Mouse (Mus musculus): ENCODE measurements at regions not wholly inside any gene's neighbourhood (a gene's known extent, or its start where the extent isn't known, plus 50 kb on each side); places are given as distances from the start of the nearest gene placed in this dataset.

- Histone ChIP-seq H3K27ac (ENCODE audit: low read length) (no peak overlapping the region), H3K4me3 (replicated peaks; ENCODE audit: low read length) (no peak overlapping the region), H3K9ac (ENCODE audit: low read length) (no peak overlapping the region), H3K4me2 (ENCODE audit: low read depth, low read length) (no peak overlapping the region), H3K27me3 (ENCODE audit: control insufficient read depth, insufficient read depth, low read length) (no peaks in the 10 kb centered on the region), H3K9me3 (replicated peaks; ENCODE audit: control insufficient read depth, low read length) (no peaks in the 10 kb centered on the region), H3K4me1 (ENCODE audit: control insufficient read depth, insufficient read depth, low read length) (no peaks in the 10 kb centered on the region), H3K36me3 (ENCODE audit: control insufficient read depth, insufficient read depth, low read length) (no peaks in the 10 kb centered on the region)
- ATAC-seq (ENCODE audit: insufficient read depth, low FRiP score) = no peak
- 51% methylated on average over 5 of the region's 5 CpGs for WGBS
Observed at GRCm38 (mm10) chr7:137618406-137619133, 181.2 kb downstream of the Glrx3 start.

- Histone ChIP-seq H3K4me3 (replicated peaks; ENCODE audit: low read length) (no peak overlapping the region), H3K9me3 (replicated peaks; ENCODE audit: control insufficient read depth, low read length) (no peaks in the 10 kb centered on the region), H3K4me2 (ENCODE audit: low read depth, low read length) (no peak overlapping the region), H3K9ac (ENCODE audit: low read length) (no peak overlapping the region), H3K36me3 (ENCODE audit: control insufficient read depth, insufficient read depth, low read length) (no peaks in the 10 kb centered on the region), H3K27me3 (ENCODE audit: control insufficient read depth, insufficient read depth, low read length) (no peaks in the 10 kb centered on the region), H3K4me1 (ENCODE audit: control insufficient read depth, insufficient read depth, low read length) (no peaks in the 10 kb centered on the region), H3K27ac (ENCODE audit: low read length) (no peak overlapping the region)
- no peak for ATAC-seq (ENCODE audit: insufficient read depth, low FRiP score)
- WGBS = 60% methylated on average over 6 of the region's 6 CpGs
Observed at GRCm38 (mm10) chr7:137619286-137619789, 181.9 kb downstream of the Glrx3 start.

GRCm38 (mm10) chr7:137628266-137628665, 190.9 kb downstream of the Glrx3 start:
- 80% methylated on average over 3 of the region's 3 CpGs for WGBS
- Histone ChIP-seq H3K9me3 (replicated peaks; ENCODE audit: control insufficient read depth, low read length) (no peaks in the 10 kb centered on the region), H3K4me1 (ENCODE audit: control insufficient read depth, insufficient read depth, low read length) (no peaks in the 10 kb centered on the region), H3K36me3 (ENCODE audit: control insufficient read depth, insufficient read depth, low read length) (no peaks in the 10 kb centered on the region), H3K27me3 (ENCODE audit: control insufficient read depth, insufficient read depth, low read length) (no peaks in the 10 kb centered on the region), H3K27ac (ENCODE audit: low read length) (no peak overlapping the region), H3K4me2 (ENCODE audit: low read depth, low read length) (no peak overlapping the region), H3K4me3 (replicated peaks; ENCODE audit: low read length) (no peak overlapping the region), H3K9ac (ENCODE audit: low read length) (no peak overlapping the region)
- ATAC-seq (ENCODE audit: insufficient read depth, low FRiP score) = no peak

GRCm38 (mm10) chr7:137629540-137629939, 192.1 kb downstream of the Glrx3 start:
- H3K27ac ChIP-seq (ENCODE audit: low read length) = no peak overlapping the region
- no peak overlapping the region for H3K9ac ChIP-seq (ENCODE audit: low read length)
- no peaks in the 10 kb centered on the region for H3K27me3 ChIP-seq (ENCODE audit: control insufficient read depth, insufficient read depth, low read length)
- no peak for ATAC-seq (ENCODE audit: insufficient read depth, low FRiP score)
- no peaks in the 10 kb centered on the region for H3K4me1 ChIP-seq (ENCODE audit: control insufficient read depth, insufficient read depth, low read length)
- no peaks in the 10 kb centered on the region for H3K36me3 ChIP-seq (ENCODE audit: control insufficient read depth, insufficient read depth, low read length)
- H3K4me3 ChIP-seq (replicated peaks; ENCODE audit: low read length) = no peak overlapping the region
- H3K4me2 ChIP-seq (ENCODE audit: low read depth, low read length) = no peak overlapping the region
- 91% methylated on average over 5 of the region's 5 CpGs for WGBS
- H3K9me3 ChIP-seq (replicated peaks; ENCODE audit: control insufficient read depth, low read length) = no peaks in the 10 kb centered on the region

- H3K9ac ChIP-seq (ENCODE audit: low read length) = no peak overlapping the region
- H3K27me3 ChIP-seq (ENCODE audit: control insufficient read depth, insufficient read depth, low read length) = no peaks in the 10 kb centered on the region
- H3K4me3 ChIP-seq (replicated peaks; ENCODE audit: low read length) = no peak overlapping the region
- no peak overlapping the region for H3K4me2 ChIP-seq (ENCODE audit: low read depth, low read length)
- ATAC-seq (ENCODE audit: insufficient read depth, low FRiP score) = no peak
- WGBS = 50% methylated on average over 6 of the region's 6 CpGs
- no peaks in the 10 kb centered on the region for H3K9me3 ChIP-seq (replicated peaks; ENCODE audit: control insufficient read depth, low read length)
- H3K4me1 ChIP-seq (ENCODE audit: control insufficient read depth, insufficient read depth, low read length) = no peaks in the 10 kb centered on the region
- H3K36me3 ChIP-seq (ENCODE audit: control insufficient read depth, insufficient read depth, low read length) = no peaks in the 10 kb centered on the region
- no peak overlapping the region for H3K27ac ChIP-seq (ENCODE audit: low read length)
Observed at GRCm38 (mm10) chr7:137648621-137649020, 211.2 kb downstream of the Glrx3 start.

- H3K4me1 ChIP-seq (ENCODE audit: control insufficient read depth, insufficient read depth, low read length) = no peaks in the 10 kb centered on the region
- no peak for ATAC-seq (ENCODE audit: insufficient read depth, low FRiP score)
- no peak overlapping the region for H3K27ac ChIP-seq (ENCODE audit: low read length)
- no peak overlapping the region for H3K4me3 ChIP-seq (replicated peaks; ENCODE audit: low read length)
- H3K27me3 ChIP-seq (ENCODE audit: control insufficient read depth, insufficient read depth, low read length) = no peaks in the 10 kb centered on the region
- H3K4me2 ChIP-seq (ENCODE audit: low read depth, low read length) = no peak overlapping the region
- no peaks in the 10 kb centered on the region for H3K36me3 ChIP-seq (ENCODE audit: control insufficient read depth, insufficient read depth, low read length)
- no peak overlapping the region for H3K9ac ChIP-seq (ENCODE audit: low read length)
- 87% methylated on average over 6 of the region's 6 CpGs for WGBS
- H3K9me3 ChIP-seq (replicated peaks; ENCODE audit: control insufficient read depth, low read length) = no peaks in the 10 kb centered on the region
Observed at GRCm38 (mm10) chr7:137649650-137650049, 212.2 kb downstream of the Glrx3 start.

- Histone ChIP-seq H3K36me3 (ENCODE audit: control insufficient read depth, insufficient read depth, low read length) (no peaks in the 10 kb centered on the region), H3K4me2 (ENCODE audit: low read depth, low read length) (no peak overlapping the region), H3K9ac (ENCODE audit: low read length) (no peak overlapping the region), H3K27ac (ENCODE audit: low read length) (no peak overlapping the region), H3K9me3 (replicated peaks; ENCODE audit: control insufficient read depth, low read length) (no peaks in the 10 kb centered on the region), H3K4me3 (replicated peaks; ENCODE audit: low read length) (no peak overlapping the region), H3K27me3 (ENCODE audit: control insufficient read depth, insufficient read depth, low read length) (no peaks in the 10 kb centered on the region), H3K4me1 (ENCODE audit: control insufficient read depth, insufficient read depth, low read length) (no peaks in the 10 kb centered on the region)
- 92% methylated on average over 4 of the region's 4 CpGs for WGBS
- ATAC-seq (ENCODE audit: insufficient read depth, low FRiP score) = no peak
Observed at GRCm38 (mm10) chr7:137653837-137654236, 216.4 kb downstream of the Glrx3 start.

- Histone ChIP-seq H3K9me3 (replicated peaks; ENCODE audit: control insufficient read depth, low read length) (no peaks in the 10 kb centered on the region), H3K27ac (ENCODE audit: low read length) (no peak overlapping the region), H3K4me2 (ENCODE audit: low read depth, low read length) (no peak overlapping the region), H3K9ac (ENCODE audit: low read length) (no peak overlapping the region), H3K27me3 (ENCODE audit: control insufficient read depth, insufficient read depth, low read length) (no peaks in the 10 kb centered on the region), H3K4me1 (ENCODE audit: control insufficient read depth, insufficient read depth, low read length) (no peaks in the 10 kb centered on the region), H3K36me3 (ENCODE audit: control insufficient read depth, insufficient read depth, low read length) (no peaks in the 10 kb centered on the region), H3K4me3 (replicated peaks; ENCODE audit: low read length) (no peak overlapping the region)
- no peak for ATAC-seq (ENCODE audit: insufficient read depth, low FRiP score)
- 79% methylated on average over 2 of the region's 2 CpGs for WGBS
Observed at GRCm38 (mm10) chr7:137667165-137667564, 229.8 kb downstream of the Glrx3 start.

GRCm38 (mm10) chr7:137671156-137671555, 233.7 kb downstream of the Glrx3 start:
- WGBS = 54% methylated on average over 4 of the region's 4 CpGs
- Histone ChIP-seq H3K36me3 (ENCODE audit: control insufficient read depth, insufficient read depth, low read length) (no peaks in the 10 kb centered on the region), H3K9me3 (replicated peaks; ENCODE audit: control insufficient read depth, low read length) (no peaks in the 10 kb centered on the region), H3K4me2 (ENCODE audit: low read depth, low read length) (no peak overlapping the region), H3K27me3 (ENCODE audit: control insufficient read depth, insufficient read depth, low read length) (no peaks in the 10 kb centered on the region), H3K4me3 (replicated peaks; ENCODE audit: low read length) (no peak overlapping the region), H3K4me1 (ENCODE audit: control insufficient read depth, insufficient read depth, low read length) (no peaks in the 10 kb centered on the region), H3K27ac (ENCODE audit: low read length) (no peak overlapping the region), H3K9ac (ENCODE audit: low read length) (no peak overlapping the region)
- ATAC-seq (ENCODE audit: insufficient read depth, low FRiP score) = no peak
